Mouse (Mus musculus) CD4-positive, CD25-positive, alpha-beta regulatory T cell, adult 4 months (primary cell): ENCODE measurements around the gene Cdc123. TPM values are rescaled to one million over a fixed set of nuclear protein-coding genes. Genes with fewer than 3 reads are reported as not detected.

Source experiments
- ATAC-seq: one replicate; pipeline ENCODE4 v1.8.0; 2017
- polyA plus RNA-seq, 2 experiments: library from polyadenylated mRNA; unstranded; fragments of 100-300 nt; shearing (Covaris generic); gene quantifications; one replicate each; pipeline ENCODE4 v1.2.1; 2017

The Cdc123 gene
- polyA plus RNA-seq, 2 experiments from 2014 or later = 181 to 224 TPM

DNA sequence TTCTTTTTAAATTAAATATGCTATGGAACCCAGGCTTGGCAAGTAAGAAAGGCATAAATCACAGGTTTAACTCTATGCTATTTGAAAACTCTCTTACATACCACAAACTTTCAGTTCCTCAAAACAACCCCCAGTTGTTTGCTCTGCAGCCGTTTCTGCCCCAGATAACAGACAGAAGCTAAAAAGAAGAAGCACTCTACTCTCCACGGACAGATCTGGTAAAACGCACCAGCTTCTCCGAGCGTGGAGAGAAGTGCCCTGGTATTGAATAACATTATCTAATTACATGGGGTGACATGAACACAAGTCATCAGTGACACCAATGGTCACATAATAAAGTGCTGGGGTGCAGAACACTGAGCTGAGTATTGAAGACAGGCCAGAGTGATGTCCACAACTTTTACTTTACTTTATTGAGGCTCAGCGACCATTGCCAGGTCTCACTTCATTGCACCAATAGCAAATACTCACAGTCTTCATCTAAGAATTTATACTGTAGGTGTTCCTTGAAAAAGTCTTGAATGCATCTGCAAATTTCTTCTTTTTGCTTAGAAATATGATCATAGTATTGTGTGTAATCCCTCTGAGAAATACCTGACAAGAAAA, 40.4 kb downstream of the Cdc123 start:
- ATAC-seq = no peak

DNA sequence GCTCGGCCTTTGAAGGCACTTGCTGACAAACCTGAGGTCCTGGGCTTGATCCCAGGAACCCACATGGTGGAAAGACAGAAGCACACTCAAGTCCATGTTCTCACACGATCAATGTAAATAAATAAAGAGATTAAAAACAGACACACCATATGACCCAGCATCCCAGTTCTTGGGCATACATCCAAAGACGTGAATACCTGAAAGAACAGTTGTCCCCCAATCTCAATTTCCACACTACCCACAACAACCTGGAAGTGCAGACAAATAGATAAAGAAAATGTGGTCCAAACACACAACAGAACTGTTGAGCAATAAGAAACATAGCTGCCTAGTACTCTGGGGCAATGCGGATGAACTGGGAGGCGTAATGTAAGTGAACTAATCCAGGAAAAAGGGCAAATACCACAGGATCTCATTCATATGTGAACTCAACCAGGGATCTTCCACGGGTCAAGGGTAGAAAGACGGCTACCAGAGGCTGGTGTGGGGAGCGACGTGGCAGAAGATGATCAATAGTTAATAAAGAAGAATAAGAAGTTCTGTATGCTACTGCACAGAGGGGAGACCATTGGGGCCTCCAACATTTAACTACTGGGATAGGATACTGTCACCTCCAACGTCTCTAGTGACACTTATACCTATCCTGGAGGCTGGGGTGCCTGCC, 42.9 kb downstream of the Cdc123 start:
- no peak for ATAC-seq

DNA sequence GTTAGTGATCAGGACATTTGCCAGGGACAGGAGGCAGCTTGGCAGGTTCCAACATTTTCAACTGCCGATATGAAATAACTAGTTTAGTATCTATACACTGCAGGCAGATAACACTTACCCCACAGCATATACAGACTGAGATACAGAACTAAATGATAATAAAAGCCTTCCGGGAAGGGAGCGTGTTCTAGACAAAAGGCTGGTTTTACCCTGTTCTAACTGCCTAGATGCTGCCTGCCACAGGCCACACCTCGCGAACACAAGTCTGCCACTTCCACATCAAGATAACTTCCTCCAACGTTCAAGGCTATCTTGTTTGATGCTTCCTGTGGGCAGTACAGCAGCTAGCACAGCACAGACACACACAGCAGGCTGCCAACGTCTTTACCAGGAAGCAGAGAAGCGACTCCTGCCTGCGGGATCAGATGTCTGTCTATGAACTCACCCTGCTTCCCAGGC, 43.8 kb downstream of the Cdc123 start:
- ATAC-seq = no peak

DNA sequence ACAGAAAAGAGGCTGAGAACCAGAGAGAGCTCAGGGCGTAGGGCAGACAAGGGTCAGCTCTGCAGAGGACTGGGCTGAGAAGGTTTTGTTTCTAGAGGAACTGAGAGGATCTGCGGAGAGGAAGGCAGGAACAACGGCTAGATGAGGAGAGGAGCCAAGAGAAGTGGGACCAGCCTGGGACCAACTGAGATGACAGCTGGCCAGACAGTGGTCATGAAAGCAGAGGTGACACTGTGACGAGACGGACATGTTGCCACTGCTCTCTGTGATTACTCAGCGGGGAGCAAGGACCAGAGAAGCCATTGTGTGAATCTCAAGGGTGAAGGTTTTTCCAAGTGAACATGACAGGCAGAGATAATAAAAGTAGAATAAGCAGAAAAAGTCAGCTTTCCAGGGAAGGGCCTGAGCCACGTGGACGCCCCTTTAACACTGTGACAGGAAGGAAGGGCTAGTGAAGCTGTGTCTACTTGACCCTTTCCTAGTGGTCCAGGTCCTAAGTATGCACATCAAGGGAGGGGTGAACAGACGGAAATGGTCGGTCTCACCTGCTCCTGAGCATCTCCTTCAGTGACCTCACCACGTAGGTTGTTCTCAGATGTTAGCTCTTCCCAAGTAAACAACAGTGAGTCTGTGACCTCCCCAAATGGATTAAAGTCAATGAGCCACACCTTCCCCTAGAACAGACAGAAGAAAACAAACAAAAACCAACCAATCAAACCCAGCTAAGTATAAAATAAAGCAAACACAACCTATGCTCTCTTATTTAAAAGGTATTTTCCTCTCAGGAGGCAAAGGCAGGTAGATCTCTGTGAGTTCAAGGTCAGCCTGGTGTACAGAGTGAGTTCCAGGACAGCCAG, 46.9 kb downstream of the Cdc123 start:
- ATAC-seq = no peak

DNA sequence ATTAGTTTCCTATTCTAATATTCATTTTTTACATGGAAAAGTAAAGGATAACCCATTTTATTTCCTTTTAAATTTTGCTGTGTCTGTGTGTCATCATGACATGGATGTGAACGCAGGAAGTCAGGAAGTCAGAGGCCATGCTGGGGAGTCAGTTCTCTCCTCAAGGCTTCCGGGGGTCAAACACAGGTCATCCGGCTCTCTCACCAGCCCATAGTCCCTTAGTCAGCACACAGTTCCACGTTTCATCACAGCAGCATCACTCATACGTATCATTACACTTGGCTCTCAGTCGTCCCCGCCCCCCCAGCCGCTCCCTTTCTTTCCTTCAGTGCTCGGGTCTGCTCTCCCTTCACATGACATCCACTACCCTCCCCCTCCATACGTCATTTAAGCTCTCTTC, 51.2 kb downstream of the Cdc123 start:
- ATAC-seq = no peak

DNA sequence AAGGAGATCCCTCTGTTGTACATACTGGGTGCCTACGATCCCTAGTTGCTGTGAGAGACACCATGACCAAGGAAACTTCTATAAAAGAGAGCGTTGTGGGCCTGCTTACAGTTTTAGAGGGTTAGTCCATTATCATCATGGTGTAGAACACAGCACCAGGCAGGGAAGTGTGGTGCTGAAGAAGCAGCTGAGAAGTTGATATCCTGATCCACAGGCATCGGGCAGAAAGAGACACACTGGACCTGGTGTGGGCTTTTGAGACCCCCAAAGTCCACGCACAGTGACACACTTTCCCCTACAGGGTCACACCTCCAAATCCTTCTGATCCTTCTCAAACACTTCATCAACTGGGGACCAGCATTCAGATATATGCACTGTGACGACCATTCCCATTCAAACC, 52.9 kb downstream of the Cdc123 start:
- ATAC-seq = no peak

DNA sequence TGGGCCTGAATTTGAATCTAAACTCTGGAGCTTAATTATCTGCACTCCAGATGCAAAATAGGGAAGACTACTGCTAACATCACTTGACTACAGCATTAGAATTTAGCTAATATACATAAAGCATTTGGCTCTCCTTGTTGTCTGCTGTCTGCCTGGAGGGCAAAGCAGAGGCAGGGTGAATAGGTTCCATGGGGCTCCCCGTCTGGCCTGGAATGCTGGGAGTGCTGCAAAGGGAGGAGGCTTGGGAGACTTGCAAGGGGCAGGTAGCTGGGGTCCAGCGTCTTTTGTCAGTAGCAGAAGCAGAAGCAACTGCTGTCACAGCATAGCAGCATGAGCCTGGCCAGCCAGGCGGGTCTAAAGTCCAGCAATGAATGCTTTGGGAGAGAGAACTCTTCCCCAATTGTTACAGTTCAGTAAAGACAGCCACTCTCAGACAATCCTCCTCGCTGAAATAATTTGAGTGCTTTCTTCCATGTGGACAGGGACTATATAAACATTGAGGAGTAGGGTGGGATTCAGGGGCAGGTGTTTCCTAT, 55.3 kb downstream of the Cdc123 start:
- no peak for ATAC-seq

DNA sequence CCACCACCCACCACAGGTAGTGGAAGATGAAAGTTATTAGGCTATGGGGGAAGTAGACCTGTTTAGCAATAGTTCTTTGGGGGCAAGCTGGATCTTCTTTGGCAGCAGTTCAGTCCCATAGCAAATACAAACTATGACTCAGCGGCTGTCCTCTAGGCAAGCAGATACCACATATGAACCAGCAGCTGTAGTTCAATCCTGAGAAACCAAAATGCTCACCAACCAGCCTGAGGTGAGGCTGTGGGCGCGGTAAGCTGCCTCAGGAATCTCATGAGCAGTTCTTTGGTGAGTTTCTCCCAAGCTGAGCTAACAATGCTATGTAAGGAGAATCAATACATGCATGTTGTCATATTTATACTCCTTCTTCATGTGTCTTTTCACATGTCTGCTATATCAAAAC, 57.6 kb downstream of the Cdc123 start:
- ATAC-seq = no peak

DNA sequence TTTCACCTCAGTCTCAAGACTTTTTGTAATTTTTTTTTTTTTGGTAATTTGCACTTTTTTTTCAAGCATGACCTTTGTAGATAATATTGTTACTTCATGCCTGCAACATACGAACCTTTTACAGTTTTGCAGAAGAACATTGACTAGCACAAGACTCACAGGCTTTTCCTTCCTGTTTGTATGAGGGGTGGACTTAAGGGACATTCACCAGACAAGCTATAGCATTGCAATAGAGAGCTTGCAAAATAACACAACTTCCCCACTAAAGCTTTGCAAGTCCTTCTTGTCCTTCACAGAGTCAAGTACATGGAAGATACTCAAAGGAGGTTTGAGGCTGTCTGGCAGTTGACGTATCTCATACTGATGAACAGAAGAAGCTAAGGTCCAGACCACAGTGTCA, 72.5 kb downstream of the Cdc123 start:
- no peak for ATAC-seq

DNA sequence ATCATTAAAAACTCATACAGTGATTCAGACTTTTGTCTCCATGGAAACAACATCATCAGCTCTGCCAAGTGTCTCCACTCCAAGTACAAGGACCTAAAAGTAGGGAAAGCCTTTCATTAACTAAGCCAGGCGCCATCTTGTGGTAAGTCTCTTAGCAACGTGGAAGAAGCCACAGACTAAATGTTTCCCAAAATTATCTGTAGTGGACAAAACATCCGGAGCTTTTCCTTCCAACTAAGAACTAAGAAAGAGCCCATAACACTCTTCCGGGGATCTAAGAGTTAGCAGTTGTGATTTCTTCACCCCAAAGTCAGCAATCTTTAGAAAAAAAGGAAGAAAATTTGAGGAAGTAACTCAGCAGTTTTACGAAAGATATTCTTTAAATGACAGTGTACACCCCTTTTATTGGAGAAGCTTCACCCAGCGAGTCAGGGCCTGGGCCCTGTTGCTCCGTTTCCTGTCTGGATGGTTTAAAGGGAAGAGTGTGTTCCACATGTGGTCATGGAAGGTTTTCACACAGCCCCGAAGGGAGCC, 74.2 kb downstream of the Cdc123 start:
- ATAC-seq = no peak

DNA sequence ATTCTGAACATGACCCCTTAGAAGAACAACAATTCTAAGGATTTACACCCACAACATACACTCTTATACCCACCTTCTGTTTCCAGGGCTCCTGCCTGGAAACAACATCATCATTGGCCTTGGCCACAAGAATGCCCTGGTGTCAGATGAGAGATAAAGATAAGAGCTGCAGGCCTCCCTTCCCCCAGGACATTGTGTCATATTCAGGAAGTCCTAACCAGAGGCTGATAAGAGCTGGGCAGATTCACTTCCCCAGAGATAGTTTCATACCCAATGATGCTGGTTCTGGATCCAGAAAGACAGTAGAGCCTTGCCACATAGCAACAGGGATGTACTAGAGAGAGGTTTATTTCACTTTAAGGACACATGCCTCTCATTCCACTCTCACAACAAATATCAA, 75.3 kb downstream of the Cdc123 start:
- no peak for ATAC-seq

DNA sequence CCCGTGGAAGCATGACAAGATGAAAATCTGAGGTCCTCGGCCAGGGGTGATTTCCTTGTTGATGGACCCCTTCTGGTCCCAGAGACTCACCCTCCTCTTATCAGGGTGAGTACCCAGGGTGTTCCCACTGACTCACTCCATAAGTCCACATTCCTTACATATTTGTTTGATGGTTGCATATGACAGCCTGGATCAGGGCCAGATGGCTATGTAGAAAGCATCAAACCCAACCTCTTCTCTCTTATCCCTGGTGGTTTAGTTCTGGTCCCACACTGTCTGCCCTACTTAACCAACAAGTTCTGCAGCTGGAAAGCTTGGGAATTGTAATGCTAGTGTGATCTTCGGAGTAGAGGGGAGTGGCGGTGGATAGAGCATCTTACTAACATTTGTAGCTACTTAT, 76.0 kb downstream of the Cdc123 start:
- ATAC-seq = no peak

DNA sequence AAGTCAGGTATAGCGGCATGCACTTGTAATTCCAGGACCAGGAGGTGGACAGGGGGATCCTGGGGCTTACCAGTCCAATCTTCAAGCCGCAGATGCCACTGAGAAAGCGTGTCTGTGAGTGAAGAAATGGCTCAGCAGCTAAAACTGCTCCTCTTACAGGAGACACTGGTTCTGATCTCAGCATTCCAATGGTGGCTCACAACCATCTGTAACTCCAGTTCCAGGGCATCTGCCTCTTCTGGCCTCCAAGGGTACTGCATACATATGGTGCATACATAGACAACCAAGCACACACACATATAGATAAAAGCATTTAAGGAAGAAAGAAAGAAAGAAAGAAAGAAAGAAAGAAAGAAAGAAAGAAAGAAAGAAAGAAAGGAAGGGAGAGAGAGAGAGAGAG, 82.9 kb downstream of the Cdc123 start:
- no peak for ATAC-seq

DNA sequence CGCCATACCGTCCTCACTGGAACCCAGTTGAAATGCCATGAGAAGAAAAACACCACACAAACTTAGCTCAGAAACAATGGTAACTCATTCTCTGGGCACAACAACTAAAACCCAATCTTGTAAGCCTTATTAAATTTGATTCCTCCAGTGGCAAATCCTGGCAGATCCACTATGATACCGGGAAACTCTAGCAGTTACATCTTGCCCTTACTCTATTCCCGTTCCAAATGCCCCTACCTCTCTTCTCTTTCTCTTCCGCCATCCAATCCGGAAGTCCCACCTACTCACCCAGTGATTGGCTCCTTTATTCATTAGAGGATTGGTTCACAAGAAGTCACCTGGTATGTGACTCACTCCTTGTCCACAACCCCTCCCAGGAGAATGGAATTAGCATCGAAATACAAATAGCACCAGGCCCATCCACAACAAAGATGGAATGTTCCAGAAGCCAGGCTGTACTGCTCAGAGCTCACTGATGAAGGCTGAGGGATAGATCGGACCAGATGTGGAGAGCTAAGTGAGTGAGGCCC, 84.4 kb downstream of the Cdc123 start:
- no peak for ATAC-seq

DNA sequence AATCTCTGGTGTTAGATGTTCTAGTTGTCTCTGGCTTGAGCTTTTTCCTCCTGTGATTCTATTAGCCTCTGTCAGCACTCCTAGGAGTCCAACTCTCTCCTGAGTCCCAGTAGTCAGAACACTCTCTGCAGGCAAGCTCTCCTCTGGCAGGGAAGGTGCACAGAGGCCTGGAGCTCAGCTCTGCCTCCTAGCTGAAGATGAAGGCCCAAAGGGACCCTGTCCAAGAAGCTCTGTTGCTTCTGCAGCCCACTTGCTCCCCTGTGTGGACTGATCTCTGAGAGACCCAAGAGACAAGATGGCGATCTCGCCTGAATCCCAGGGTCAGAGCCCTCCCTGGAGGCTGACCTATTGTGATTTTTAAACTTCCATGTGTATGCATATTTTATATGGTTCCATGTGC, 86.4 kb downstream of the Cdc123 start:
- ATAC-seq = no peak

DNA sequence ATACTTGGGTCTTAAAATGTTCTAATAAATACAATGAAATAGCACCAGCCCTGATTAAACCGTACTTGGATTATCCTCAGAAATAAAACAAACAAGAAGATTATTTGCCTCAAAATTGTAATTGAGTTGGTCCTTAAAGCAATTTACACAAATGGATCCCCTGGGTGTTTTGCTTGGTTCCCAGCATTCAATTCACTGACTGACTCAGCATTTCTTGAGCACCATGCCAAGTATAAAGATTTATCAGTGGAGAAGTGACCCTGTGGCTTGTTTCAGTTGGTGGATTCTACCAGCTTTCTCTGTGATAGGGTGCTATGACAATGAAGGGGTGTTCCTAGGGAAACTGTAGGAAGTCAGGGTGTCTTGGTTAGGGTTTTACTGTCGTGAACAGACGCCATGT, 94.1 kb downstream of the Cdc123 start:
- no peak for ATAC-seq

DNA sequence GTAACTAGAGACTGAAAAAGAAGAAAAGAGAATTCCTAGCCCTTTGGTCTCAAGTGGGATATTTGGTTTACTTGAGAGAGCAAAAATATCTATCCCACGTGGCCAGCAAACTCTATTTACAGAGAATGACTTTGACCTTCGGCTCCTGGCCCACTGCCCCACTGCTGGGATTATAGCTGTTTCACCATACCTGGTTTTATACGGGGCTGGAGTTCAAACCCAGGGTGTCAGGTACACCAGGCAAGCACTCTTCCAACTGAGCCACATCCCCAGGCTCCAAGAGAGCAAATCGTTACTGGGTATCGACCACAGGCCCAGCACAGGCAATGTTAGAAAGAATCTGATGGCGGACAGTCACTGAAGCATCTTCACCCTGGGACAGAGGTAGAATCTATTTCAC, 95.8 kb downstream of the Cdc123 start:
- ATAC-seq = no peak

DNA sequence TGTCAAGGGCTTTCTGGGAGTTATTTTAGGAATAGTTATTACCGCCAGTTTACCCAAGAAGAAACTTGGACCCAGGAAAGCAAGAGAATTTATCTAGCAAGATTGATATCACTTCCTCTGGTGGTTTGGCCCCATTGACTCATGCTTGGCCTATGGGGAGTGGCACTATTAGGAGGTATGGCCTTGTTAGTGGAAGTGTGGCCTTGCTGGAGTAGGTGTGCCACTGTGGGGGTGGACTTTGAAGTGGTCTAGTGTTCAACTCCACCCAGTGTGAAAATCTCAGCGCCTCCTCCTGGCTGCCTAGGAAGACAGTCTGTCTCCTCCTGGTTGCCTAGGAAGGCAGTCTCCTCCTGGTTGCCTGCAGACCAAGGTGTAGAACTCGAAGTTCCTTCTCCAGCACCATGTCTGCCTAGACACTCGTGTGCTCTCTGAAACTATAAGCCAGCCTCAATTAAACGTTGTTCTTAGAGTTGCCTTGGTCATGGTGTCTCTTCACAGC, 97.4 kb downstream of the Cdc123 start:
- ATAC-seq = no peak

DNA sequence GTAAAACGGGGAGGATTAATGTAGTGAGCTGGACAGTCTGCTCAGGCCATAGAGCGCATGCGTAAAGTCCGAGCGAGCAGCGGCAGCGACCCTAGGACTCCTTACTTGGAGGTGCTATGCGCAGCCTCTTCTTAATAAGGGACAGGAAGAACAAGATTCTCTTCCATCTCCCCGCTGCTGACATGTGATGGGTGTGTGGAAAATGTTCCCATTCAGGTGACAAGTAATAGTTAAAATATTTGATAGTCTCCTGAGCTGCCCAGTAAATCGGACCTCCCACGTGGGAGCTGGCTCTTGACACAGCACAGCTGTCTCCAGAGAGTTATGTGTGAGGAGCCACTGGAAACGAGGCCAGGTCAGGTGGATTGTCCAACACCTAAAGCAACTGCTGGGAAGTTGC, 98.4 kb downstream of the Cdc123 start:
- ATAC-seq = no peak
